Mouse (Mus musculus) lung, postnatal 0 days (tissue): ENCODE measurements around the gene Ccdc107.

Experiments
- CTCF ChIP-seq: IDR thresholded peaks from 2 replicates; pipeline ENCODE4 v1.5.1; 2016; ENCODE audit warnings: antibody characterized with exemption, mild to moderate bottlenecking
- EP300 ChIP-seq: IDR thresholded peaks from 2 replicates; pipeline ENCODE4 v1.6.1; 2016; ENCODE audit warnings: antibody characterized with exemption, mild to moderate bottlenecking, control low read depth

- TF ChIP-seq CTCF (no peak), EP300 (no peak)
Observed at GRCm38 (mm10) chr4:43512653-43513052, 20.0 kb downstream of the Ccdc107 start.
